Mouse (Mus musculus): Measurements from ENCODE around the gene Sv2a.
"Not testable (repeated sequence)": the region's sequence is repeated elsewhere in the genome, so short reads cannot be mapped to it uniquely, and the experiment has no call there.

The Sv2a gene

DNA sequence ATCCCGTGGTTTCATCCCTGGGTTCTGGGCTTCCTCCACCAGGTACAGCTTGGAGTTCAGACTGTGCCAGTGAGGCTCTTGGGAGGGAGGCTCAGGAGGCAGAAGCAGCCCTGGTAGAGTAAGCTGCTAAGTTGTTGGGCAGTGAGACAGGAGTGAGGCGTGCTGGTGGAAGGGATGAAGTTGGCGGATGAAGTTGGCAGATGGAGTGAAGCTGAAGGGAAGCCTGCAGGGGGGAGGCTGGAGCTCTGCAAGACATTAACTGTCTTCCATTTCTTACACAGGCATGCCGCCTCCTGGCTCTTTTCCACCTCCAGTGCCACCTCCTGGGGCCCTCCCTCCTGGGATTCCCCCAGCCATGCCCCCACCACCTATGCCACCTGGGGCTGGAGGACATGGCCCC is 6.9 kb upstream of the Sv2a start:
- not testable (repeated sequence) for DNase-seq (ENCODE audit: low spot score)

DNA sequence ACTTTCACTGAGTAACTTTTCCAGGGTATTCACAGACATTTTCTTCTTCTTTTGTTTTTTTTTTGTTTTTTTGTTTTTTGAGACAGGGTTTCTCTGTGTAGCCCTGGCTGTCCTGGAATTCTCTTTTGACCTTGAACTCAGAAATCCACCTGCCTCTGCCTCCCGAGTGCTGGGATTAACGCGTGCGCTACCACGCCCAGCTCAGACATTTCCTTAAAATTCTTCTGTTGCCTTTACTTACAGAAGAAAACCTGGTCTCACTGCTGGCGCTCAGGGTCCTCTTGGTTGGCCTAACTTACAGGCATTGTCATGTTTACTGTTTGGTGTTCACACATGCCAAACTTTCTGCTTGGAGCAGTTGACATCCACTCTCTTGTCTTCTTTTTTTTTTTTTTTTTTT is 5.7 kb upstream of the Sv2a start:
- DNase-seq (ENCODE audit: low spot score), result no peak

DNA sequence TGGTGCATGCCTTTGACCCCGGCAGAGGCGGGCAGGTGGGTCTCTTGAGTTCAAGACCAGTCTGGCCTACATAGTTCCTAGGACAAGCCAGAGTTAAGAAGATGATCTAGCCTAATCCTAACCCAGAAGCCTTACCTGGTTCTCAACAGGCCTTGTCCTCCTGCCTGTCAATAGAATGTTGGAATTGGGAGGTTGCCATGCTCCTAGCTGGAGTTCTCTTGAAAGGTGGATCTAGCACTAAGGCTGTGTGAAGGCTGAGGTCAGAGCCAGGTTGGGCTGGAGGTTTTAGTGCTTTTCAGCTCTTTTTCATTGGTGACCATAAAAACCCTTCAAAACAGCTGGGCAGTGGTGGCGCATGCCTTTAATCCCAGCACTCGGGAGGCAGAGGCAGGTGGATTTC is 2.5 kb upstream of the Sv2a start:
- no peak for DNase-seq (ENCODE audit: low spot score)

DNA sequence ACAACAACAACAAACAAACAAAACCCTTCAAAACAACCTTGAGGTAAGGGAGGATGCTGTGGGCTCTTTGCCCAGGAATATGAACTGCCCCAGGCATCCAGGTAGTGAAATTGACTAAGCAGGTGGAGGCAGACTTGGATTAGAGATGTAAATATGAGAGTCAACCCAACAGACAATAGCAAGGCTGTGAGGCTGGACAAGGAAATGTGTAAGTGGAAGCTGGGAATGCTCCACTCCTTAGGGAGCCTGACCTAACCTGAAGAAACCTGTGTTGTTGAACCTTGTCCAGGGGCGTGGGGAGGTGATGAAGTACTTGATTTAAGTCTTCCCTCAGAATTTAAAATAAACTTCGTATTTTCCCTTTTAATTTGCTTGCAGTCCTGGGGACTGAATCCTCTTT is 2.0 kb upstream of the Sv2a start:
- no peak for DNase-seq (ENCODE audit: low spot score)

DNA sequence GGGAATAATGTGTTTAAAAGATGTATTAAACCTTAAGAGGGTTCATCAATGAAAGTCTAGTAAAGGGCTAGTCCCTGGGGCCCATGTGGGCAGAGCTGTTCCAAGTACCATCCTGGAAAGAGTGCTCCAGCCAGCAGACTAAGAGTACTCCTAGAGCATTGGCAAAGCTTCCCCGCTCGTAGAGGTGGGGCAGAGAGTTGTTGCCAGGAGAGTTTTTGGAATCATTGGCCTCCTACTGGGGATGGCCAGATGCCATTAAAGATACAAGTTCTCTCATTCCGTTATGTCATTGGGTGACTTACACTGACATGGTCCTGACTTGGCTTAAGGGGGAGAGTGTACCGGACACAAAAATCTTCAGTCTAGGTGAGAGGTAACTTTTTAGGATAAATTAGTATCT is 1.4 kb upstream of the Sv2a start:
- DNase-seq (ENCODE audit: low spot score), result peak; percentile 59

DNA sequence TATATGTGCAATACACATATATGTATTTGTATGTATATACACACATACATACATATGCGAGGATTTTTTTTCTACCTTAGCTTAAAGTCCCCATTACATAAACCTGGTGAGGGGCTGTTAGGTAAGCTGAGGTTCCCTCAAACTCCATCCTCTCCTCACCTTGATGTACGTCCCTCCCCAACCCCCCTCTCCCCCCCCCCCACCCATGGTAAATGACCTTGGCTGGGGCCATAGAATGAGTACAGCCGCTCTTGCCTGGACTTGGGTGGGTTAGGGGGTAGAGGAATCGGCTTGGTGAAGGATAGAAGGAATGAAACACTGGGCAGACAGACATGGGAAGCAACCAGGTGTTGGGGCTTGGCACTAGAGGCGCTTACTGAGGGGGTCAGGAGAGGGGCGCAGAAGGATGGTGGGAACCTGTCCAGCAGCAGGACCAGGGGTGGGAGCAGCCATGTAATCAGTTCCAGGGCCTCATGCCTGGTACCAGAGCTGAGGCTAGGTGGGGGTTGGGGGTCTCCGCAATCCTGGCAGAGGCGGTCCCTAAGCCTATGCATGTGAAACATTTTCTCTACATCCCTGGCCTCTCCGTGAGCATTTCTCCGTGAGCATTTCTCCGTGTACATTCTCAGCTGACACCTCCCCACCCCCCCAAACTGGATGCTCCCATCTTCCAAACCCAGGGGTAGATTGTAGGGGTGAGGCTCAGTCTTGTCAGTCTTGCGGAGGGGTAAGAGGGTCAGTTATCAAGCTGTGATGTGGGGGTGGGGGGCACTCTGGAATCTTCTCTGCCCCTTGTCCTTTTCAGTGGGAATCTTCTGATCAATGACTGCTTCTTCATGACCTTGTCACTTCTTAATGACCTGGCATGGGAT is 795 bp downstream of the Sv2a start:
- DNase-seq (ENCODE audit: low spot score), result no peak

- no peak for DNase-seq (ENCODE audit: low spot score)
Measured at GRCm38 (mm10) chr3:96182382-96182776, 1.4 kb downstream of the Sv2a start.

GRCm38 (mm10) chr3:96192977-96193376 is 12.0 kb downstream of the Sv2a start:
- no peak for DNase-seq (ENCODE audit: low spot score)

DNA sequence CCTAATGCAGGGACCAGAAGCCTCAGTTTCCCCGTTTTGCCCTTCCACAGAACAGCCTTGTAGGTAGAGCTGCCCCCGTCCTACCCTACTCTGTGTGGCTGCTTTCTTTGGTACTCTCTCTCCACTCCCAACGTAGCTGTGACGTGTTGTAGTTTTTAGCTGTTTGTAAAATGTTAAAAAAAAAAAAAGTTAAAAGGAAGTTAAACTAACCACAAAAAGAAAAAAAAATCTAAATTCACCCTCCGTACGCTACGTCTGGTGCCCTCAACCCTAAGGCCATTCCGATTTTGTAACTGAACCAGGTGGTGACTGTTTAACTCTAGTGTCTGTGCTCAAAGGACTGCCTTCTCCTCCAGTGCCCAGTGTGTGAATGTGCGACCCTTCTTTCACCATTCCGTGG is 14.0 kb downstream of the Sv2a start:
- DNase-seq (ENCODE audit: low spot score), result no peak

- no peak for DNase-seq (ENCODE audit: low spot score)
Measured at GRCm38 (mm10) chr3:96195616-96196313, 14.8 kb downstream of the Sv2a start.

DNA sequence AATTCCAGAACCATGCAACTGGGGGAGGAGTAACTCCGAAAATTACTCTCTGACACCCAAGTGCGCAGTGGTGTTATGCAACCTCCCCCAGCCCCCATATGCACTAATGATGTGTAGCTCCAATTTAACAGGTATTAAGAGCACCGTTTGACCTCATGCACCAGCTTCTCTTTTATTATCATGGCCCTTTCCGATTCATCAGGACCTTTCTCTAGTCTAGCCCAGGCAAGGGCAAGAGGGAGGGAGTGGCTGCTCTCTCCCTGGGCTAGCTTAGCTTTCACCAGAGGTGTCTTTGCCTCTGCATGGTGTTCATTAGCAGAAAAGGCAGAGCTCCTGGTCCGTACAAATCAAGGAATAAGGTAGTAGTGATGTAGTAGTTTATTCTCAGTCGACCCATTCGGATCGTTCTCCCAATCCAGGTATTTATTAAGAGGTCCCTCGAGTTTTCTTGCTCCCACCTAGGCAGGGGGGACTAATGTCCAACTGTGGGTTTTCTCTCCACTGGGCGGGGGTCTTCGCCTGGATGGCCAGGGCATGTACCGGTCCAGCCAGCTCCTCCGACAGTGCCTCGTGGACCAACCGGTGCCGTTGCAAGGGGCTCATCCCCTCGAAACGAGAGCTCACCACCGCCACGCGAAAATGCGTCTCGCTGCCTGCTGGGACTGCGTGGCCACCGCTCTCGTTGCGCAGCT is 15.6 kb downstream of the Sv2a start:
- no peak for DNase-seq (ENCODE audit: low spot score)

DNA sequence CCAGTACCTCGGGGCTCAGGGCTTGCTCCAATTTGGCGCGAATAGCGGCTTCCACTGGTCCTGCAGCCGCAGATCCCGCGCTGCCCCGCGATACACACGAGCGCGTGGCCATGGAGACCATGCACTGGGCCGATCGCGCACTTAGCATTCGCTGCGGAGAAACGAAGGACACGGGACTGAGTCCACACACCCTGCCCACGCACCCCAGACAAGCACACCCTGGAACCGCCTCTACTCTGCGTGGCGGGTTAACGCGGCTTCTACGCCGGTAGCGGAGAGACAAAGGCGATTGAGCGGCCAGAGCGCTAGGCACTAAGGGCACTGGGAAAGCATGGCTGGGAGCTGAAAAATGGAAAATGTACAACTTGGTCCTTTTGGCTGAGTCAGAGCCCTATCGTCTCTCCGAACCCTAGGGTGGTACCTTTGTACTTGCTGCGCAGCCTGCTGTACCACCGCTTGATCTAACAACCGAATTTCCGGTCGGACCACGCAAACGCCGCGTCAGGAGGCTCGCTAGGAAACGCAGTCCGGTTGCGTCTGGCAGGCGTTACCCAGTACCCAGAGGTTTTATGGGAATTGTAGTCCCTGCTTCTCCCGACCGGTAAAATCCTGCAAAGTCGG is 16.3 kb downstream of the Sv2a start:
- peak; percentile 95 for DNase-seq (ENCODE audit: low spot score)

- DNase-seq (ENCODE audit: low spot score), result peak; percentile 50
Measured at GRCm38 (mm10) chr3:96198181-96198580, 17.2 kb downstream of the Sv2a start.

DNA sequence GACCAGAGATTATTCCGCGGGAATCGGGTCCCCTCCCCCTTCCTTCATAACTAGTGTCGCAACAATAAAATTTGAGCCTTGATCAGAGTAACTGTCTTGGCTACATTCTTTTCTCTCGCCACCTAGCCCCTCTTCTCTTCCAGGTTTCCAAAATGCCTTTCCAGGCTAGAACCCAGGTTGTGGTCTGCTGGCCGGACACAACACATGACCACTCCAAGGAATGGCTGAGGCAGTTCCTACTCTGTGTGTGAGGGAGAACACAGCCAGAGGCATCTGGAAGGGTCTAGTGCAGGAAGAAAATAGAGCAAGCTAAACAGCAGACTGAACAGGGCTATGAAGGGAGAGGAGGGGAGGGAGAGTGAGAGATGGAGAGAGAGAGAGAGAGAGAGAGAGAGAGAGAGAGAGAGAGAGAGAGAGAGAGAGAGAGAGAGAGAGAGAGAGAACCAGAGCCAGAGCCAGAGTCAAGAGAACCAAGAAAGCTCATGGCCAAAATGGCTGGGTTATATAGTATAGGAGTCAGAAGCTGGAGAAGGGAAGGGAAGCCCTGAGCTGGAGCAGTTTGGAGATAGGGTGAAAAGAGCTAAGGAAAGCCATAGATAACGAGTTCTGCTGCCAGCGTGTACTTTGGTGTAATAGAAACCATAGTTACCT is 17.8 kb downstream of the Sv2a start:
- not testable (repeated sequence) for DNase-seq (ENCODE audit: low spot score)

- no peak for DNase-seq (ENCODE audit: low spot score)
Measured at GRCm38 (mm10) chr3:96199731-96200130, 18.8 kb downstream of the Sv2a start.

DNA sequence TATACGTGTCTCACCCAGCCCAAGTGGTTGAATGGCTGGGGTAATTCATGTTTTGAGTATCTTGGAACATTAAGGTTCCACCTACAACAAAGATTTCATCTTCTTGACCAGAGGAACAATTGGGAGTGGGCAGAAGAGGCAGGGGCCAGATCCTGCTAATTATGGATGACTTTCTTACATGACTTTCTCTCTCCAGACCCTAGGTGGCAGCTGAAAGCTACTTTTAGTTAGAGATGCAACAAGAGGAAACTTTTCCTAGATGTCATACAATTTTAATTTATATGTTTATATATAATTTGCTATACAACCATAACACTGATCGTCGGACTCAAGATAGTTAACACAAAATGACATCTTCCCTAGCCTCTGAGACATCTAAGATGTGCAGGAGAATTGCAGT is 26.9 kb downstream of the Sv2a start:
- no peak for DNase-seq (ENCODE audit: low spot score)

GRCm38 (mm10) chr3:96209242-96209641 is 28.3 kb downstream of the Sv2a start:
- DNase-seq (ENCODE audit: low spot score), result no peak

GRCm38 (mm10) chr3:96219191-96219641 is 38.3 kb downstream of the Sv2a start:
- DNase-seq (ENCODE audit: low spot score), result peak; percentile 46

- DNase-seq (ENCODE audit: low spot score), result peak; percentile 90
Measured at GRCm38 (mm10) chr3:96219661-96220130, 38.7 kb downstream of the Sv2a start, which contains the start of the genes Bola1 and Hist2h2ab. Bola1 (minus strand) TSS chr3:96219709. Hist2h2ab (plus strand) TSS chr3:96219865.

DNA sequence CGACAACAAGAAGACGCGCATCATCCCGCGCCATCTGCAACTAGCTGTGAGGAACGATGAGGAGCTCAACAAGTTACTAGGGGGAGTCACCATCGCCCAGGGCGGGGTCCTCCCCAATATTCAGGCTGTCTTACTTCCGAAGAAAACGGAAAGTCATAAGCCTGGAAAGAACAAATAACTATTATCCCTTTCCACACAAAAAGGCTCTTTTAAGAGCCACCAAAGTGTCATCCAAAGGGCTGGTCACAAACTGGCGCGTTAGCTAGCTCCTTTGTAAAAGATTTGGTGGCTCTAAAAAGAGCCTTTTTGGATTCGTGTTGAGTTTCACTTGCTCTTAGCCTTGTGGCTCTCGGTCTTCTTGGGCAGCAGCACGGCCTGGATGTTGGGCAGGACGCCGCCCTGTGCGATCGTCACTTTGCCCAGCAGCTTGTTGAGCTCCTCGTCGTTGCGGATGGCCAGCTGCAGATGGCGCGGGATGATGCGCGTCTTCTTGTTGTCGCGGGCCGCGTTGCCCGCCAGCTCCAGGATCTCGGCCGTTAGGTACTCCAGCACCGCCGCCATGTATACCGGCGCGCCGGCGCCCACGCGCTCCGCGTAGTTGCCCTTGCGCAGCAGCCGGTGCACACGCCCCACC is 39.3 kb downstream of the Sv2a start:
- DNase-seq (ENCODE audit: low spot score), result not testable (repeated sequence)

Measured in lung, postnatal 25 days (tissue).